Mouse (Mus musculus): ENCODE data around the gene Nova1. TPM values are rescaled to one million over a fixed set of nuclear protein-coding genes. Genes with fewer than 3 reads are reported as not detected.
A peak's percentile ranks its signal among the peaks of the same experiment; 100 is the strongest.

The Nova1 gene
- total RNA-seq, 2 experiments from 2014 or later: 39.3 to 45.0 TPM

GRCm38 (mm10) chr12:46710094-46710493, 108.6 kb downstream of the Nova1 start:
- intact Hi-C loops (cut with DNase I): no loop called here
- no peak for DNase-seq (ENCODE audit: extremely low spot score in 1 of 2, low spot score in 2 of 2)

- intact Hi-C loops (cut with DNase I): no loop called here
- DNase-seq (ENCODE audit: extremely low spot score in 1 of 2, low spot score in 2 of 2): no peak
These were observed 109.3 kb downstream of the Nova1 start for GRCm38 (mm10) chr12:46709475-46709874.

GRCm38 (mm10) chr12:46700202-46700601, 118.5 kb downstream of the Nova1 start:
- DNase-seq (ENCODE audit: extremely low spot score in 1 of 2, low spot score in 2 of 2): no peak

GRCm38 (mm10) chr12:46676341-46676740, 142.4 kb downstream of the Nova1 start:
- no peak for DNase-seq (ENCODE audit: extremely low spot score in 1 of 2, low spot score in 2 of 2)

More at GRCm38 (mm10) chr12:46700202-46700601, 118.5 kb downstream of the Nova1 start:
- intact Hi-C loops (cut with DNase I): no loop called here

GRCm38 (mm10) chr12:46666706-46667105, 152.0 kb downstream of the Nova1 start:
- peak in 1 of 2 experiments; percentile 26 for DNase-seq (ENCODE audit: extremely low spot score in 1 of 2, low spot score in 2 of 2)
- intact Hi-C loops (cut with DNase I): no loop called here

More at GRCm38 (mm10) chr12:46676341-46676740, 142.4 kb downstream of the Nova1 start:
- intact Hi-C loops (cut with DNase I): no loop called here

- intact Hi-C loops (cut with DNase I): no loop called here
- DNase-seq (ENCODE audit: extremely low spot score in 1 of 2, low spot score in 2 of 2): peak in 1 of 2 experiments; percentile 3
These were observed 172.6 kb downstream of the Nova1 start for GRCm38 (mm10) chr12:46646139-46646611.

GRCm38 (mm10) chr12:46645365-46645962, 173.3 kb downstream of the Nova1 start:
- intact Hi-C loops (cut with DNase I): no loop called here
- no peak for DNase-seq (ENCODE audit: extremely low spot score in 1 of 2, low spot score in 2 of 2)

Measured in left cerebral cortex, postnatal 10 days (tissue).